Mouse (Mus musculus): ENCODE measurements around the gene Elk4. TPM values are rescaled to one million over a fixed set of nuclear protein-coding genes. Genes with fewer than 3 reads are reported as not detected.

The Elk4 gene
- total RNA-seq, 2 experiments from 2014 or later = 91.5 to 91.8 TPM

GRCm38 (mm10) chr1:132010632-132011501 lies 3.5 kb downstream of the Elk4 start:
- no peak for DNase-seq
- intact Hi-C loops (cut with DNase I) = no loop called here

DNA sequence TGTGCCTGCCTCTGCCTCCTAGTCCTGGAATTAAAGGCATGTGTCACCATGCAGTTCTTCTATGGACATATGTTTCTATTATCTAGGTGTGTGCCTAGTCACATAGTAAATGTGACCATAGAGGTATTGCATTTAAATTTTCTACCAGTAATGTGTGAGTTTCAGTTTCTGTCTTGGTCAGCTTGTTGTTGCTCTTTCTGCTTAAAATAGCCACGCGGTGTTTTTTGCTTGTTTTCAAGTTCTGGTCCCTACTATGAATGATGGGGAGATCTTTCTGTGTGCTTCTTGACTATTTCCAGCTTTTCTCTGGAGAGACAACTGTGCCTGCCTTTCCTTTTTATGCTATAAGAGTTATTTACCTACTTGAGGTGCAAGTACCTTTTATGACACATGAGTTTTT lies 4.4 kb downstream of the Elk4 start:
- intact Hi-C loops (cut with DNase I) = no loop called here
- no peak for DNase-seq

DNA sequence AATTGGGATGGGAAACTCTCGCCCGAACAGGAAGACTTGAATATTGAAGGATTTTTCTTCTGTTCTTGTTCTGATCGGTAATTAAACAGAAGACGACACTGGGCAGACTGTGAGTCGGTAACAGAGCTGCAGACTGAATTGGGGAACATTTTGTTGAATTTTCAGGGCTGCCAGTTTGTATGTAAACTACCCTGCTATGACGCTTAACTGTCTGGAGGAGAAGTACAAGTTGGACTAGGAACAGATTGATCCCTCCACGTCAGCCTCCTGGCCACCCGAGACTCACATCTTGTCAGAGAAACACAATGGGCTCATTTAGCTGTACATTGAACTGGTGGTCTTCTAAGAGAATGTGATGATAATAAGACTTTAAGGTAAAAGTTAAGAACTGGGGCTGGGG lies 5.5 kb downstream of the Elk4 start:
- no peak for DNase-seq
- intact Hi-C loops (cut with DNase I) = no loop called here

- DNase-seq = no peak
- intact Hi-C loops (cut with DNase I) = no loop called here
These were observed 7.4 kb downstream of the Elk4 start for GRCm38 (mm10) chr1:132014800-132015199.

GRCm38 (mm10) chr1:132016691-132017090 lies 9.3 kb downstream of the Elk4 start:
- no peak for DNase-seq
- intact Hi-C loops (cut with DNase I) = no loop called here

DNA sequence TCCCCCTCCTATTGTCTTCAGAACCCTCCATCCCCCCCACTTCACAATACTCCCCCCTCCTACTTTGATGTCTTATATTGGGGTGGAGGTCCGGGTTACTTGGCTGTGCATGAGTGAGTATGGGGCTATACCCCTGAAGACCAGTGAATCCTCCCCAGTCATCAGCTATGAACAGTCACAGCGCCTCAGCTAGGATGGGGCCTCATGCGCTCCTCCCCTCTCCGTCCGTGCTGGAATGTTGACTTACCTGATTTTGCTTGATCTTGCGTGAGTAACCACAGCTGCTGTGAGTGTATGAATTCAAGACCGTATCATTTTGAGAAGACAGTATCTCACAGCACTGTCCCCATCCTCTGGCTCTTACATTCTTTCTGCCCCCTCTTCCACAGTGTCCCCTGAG lies 12.5 kb downstream of the Elk4 start:
- intact Hi-C loops (cut with DNase I) = no loop called here
- no peak for DNase-seq

DNA sequence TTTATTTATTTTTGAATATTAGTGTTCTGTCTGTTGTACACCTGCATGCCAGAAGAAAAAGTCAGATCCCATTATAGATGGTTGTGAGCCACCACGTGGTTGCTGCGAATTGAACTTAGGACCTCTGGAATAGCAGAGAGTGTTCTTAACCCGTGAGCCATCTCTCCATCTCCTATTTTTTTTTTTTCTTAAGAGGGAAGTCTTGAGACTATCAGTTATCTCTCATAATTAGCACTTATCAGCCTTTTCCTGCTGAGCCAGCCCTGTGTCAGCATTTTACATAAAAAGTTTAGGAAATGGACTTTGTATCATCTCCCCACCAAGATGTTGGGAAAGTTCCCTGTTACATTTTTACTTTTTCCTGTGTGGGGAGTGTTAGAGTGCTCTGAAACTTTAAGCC lies 14.7 kb downstream of the Elk4 start:
- intact Hi-C loops (cut with DNase I) = no loop called here
- no peak for DNase-seq

DNA sequence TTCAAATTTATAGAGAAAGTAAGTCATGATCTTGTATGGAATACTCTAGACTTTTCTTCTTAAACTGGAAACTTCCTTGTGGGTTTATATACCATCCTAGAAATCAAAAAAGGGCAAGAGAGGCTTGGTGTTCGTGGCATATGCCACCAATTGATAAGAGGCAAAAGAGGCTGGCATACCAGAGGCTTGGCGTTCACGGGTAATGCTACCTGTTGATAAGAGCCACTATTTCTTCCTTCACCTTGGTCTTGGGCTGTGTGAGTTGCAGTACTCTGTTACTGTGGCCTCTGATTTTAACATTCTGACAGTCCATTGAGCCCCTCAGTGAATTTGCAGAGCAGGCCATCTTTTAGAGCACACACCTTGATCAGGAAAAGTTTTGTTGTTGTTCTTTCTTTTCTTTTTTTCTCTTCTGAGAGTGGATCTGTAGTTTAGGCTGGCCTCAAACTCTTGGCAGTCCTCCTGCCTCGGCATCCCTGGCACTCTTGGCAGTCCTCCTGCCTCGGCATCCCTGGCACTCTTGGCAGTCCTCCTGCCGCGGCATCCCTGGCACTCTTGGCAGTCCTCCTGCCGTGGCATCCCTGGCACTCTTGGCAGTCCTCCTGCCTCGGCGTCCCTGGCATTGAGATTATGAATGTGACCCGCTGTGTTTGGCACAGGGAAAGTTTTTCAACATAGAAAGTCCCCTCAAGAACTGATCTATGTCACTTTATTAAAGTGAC lies 19.7 kb downstream of the Elk4 start:
- DNase-seq = no peak
- intact Hi-C loops (cut with DNase I) = no loop called here

- intact Hi-C loops (cut with DNase I) = no loop called here
- DNase-seq = no peak
These were observed 20.6 kb downstream of the Elk4 start for GRCm38 (mm10) chr1:132027978-132028377.

- intact Hi-C loops (cut with DNase I) = no loop called here
These were observed 21.0 kb downstream of the Elk4 start for GRCm38 (mm10) chr1:132028413-132028812.

GRCm38 (mm10) chr1:132030574-132030973 lies 23.2 kb downstream of the Elk4 start:
- intact Hi-C loops (cut with DNase I) = no loop called here
- DNase-seq = no peak

More at GRCm38 (mm10) chr1:132028413-132028812, 21.0 kb downstream of the Elk4 start:
- DNase-seq = no peak

DNA sequence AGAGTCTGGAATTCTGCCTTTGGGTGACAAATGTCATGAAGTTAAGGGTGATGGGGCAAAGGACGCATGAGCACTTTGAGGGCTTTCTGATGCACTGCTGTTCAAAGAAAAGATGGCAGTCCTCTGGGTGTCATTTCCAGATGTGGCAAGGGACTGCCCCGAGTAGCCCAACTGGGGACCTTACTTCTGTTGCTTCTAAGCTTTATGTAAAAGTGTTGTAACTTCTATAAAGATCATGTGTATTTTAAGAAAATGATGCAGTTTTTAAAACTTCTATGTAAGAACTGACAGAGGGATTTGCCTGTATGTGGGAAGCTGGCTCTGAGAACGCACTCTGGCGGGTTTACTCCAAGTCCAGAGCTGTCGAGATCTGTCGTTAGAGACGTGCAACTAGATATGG lies 24.8 kb downstream of the Elk4 start:
- no peak for DNase-seq
- intact Hi-C loops (cut with DNase I) = no loop called here

DNA sequence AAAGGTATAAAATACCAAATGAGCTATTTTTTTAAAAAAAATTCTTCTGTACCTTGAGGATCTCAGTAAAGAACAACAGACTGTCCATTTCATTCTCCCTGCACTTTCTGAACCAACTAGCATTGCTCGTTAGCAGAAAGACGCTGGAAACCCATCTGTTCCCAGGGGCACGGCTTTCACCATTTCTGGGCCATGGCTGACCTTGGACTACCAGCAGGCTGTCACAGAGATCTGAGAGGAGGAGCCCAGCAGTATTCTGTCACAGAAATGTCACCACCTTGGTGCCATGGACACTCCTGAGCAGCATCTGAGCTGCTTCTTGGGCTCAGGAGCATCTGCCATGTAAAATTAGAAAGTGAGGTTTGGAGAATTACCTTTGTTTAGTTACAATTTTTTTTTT lies 30.3 kb downstream of the Elk4 start:
- intact Hi-C loops (cut with DNase I) = no loop called here
- DNase-seq = no peak

GRCm38 (mm10) chr1:132038753-132039152 lies 31.3 kb downstream of the Elk4 start:
- intact Hi-C loops (cut with DNase I) = no loop called here
- no peak for DNase-seq

- intact Hi-C loops (cut with DNase I) = loop anchor here (1.0 kb wide), 1 partner anchor 33 kb away; the partner anchor contains the start of gene Elk4
- peak; percentile 31 to 37 for DNase-seq
These were observed 32.8 kb downstream of the Elk4 start for GRCm38 (mm10) chr1:132040201-132040621.

- DNase-seq = no peak
- intact Hi-C loops (cut with DNase I) = no loop called here
These were observed 36.4 kb downstream of the Elk4 start for GRCm38 (mm10) chr1:132043759-132044158.

DNA sequence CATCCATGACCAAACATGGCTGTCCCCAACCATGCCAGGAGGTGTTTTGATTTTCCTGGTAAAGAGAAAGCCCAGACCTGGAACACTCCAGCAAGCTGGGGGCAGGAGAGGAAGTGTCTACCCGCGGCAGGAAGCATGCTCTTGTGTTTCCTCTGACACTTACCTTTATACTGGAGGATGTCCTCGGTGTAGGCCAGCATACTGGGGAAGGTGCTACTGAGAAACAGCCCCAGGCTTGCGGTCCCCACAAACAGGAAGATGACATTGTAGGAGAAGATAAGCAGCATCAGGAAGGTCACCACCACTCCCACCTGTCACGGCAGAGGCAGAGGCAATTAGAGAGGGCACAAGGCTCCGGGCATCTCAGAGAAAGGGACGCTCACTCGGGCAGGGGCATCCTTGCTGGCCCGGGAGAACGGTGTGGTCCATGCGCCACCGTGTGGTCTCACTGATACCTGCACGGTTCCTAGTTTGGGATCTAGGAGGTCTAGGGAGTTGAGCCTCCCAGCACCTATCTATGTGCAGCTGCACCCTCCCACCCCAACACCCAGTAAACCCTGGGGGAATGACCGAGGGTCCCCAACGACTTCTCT lies 38.8 kb downstream of the Elk4 start:
- intact Hi-C loops (cut with DNase I) = loop anchor here (1.0 to 2.0 kb wide), 4 partner anchors 51 to 109 kb away; no protein-coding TSS in a partner anchor
- DNase-seq = peak; percentile 75 to 77

- intact Hi-C loops (cut with DNase I) = no loop called here
- DNase-seq = no peak
These were observed 44.3 kb downstream of the Elk4 start for GRCm38 (mm10) chr1:132051746-132052145.

- DNase-seq = no peak
- intact Hi-C loops (cut with DNase I) = no loop called here
These were observed 47.0 kb downstream of the Elk4 start for GRCm38 (mm10) chr1:132054387-132054786.

DNA sequence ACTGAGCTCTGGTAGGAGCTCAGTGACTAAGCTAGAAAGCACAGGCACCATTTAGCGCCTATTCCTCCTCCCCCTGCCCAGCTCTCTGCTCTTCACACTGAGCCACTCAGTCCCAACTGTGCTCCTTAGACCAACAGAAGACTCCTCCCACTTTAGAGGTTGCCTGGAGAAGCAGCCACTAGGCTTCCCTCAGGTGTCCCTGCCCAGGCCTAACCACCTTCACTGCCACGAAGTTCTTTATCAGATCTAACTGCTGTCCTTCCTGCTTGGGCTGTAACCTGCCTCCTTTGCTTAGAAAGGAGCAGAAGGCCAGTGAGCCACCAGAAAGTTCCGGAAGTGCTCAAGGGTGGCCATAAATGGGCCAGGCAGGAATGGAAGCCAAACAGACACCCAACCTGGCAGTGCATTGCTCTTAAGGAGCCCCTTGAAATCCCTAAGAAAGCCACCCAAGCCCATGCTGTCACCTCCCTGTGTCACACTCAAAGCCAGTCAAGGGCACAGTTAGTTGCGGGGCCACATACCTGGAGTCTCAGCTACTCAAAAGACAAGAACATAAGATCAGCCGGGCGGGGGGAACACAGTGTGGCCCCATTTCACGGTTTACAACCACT lies 47.8 kb downstream of the Elk4 start:
- DNase-seq = no peak
- intact Hi-C loops (cut with DNase I) = no loop called here

- intact Hi-C loops (cut with DNase I) = no loop called here
- no peak for DNase-seq
These were observed 51.2 kb downstream of the Elk4 start for GRCm38 (mm10) chr1:132058558-132058957.
